Mouse (Mus musculus) left cerebral cortex, postnatal 14 days (tissue): ENCODE measurements around the gene Pon2. TPM values are rescaled to one million over a fixed set of nuclear protein-coding genes. Genes with fewer than 3 reads are reported as not detected.
"Not testable (repeated sequence)": the region's sequence is repeated elsewhere in the genome, so short reads cannot be mapped to it uniquely, and the experiment has no call there.

Experiments
- DNase-seq, 2 experiments: peaks; one replicate each; pipeline ENCODE4 v3.0.0; 2021 to 2022; ENCODE audit warnings: low spot score in 2 of 2, mixed read lengths in 1 of 2
- intact Hi-C: fragments of 180-260 bp; cut with DNase I; formaldehyde crosslinking; loops from one replicate; pipeline ENCODE4 v1.15.1; 2025
- total RNA-seq, 2 experiments: library from RNA; stranded (reverse); gene quantifications; 2 replicates each; pipeline ENCODE4 v1.2.3; 2021

The Pon2 gene
- total RNA-seq, 2 experiments from 2014 or later: 26.7 to 29.3 TPM

- intact Hi-C loops: no loop called here
These were observed 60.7 kb downstream of the Pon2 start for GRCm38 (mm10) chr6:5237510-5237909.

GRCm38 (mm10) chr6:5236843-5237371 lies 61.3 kb downstream of the Pon2 start:
- intact Hi-C loops: no loop called here
- DNase-seq: no peak

More at GRCm38 (mm10) chr6:5237510-5237909, 60.7 kb downstream of the Pon2 start:
- DNase-seq: no peak

GRCm38 (mm10) chr6:5234563-5234962 lies 63.7 kb downstream of the Pon2 start:
- no peak for DNase-seq
- intact Hi-C loops: no loop called here

DNA sequence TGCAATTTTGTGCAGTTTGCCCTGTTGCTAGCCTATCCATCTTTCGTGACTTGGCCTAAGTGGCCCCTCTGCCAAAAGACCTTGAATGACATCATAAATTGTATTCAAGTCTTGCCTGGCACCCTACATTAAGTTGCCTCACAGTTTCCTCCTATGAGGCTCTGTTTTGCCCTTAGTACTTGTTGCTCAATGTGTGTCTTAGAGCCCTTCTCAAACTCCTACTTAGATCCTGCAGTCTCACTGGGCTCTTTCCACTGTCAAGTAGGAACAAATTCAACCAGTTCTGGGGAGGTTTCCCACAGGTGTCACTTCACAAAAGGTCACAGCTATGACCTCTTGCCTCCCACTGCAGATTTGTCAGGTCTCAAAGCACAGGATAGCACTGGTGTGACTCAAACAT lies 64.4 kb downstream of the Pon2 start:
- intact Hi-C loops: no loop called here
- no peak for DNase-seq

DNA sequence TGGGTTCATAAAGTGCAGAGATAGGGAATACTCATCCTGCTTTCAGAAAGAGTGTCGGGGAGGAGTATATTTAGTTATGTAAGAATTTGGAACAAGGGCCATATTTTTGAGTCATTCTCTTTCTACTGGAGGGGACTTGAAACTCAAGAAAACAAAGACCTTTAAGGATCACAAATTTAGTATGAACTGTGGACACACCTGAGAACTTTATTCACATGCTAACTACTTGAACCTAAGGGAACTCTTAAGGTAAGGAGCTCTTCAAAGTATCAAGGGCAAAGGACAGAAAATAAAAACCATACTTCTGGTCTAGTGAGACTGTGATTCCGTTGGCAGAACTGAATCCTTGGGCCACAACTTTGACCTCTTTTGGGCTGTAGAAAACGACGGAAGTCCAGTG lies 66.2 kb downstream of the Pon2 start:
- no peak for DNase-seq
- intact Hi-C loops: no loop called here

- intact Hi-C loops: no loop called here
- no peak for DNase-seq
These were observed 68.0 kb downstream of the Pon2 start for GRCm38 (mm10) chr6:5230261-5230660.

DNA sequence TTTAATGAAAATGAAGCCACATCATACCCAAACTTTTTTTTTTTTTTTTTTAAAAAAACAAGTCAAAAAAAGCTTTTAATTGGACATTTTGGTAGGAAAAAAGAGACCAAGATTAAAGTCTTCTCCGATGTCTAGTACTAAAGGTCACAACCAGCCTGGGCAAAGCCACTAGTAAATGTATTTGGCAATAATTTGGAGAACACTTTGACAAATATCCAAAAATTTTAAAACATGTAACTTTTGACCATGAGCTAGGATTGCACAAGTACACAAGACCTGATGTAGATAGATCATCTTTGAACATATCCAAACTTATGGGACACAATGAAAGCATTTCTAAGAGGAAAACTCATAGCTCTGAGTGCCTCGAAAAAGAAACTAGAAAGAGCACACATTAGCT lies 74.7 kb downstream of the Pon2 start:
- intact Hi-C loops, DNase-seq: not testable (repeated sequence)

- DNase-seq: no peak
- intact Hi-C loops: no loop called here
These were observed 76.2 kb downstream of the Pon2 start for GRCm38 (mm10) chr6:5222080-5222479.

DNA sequence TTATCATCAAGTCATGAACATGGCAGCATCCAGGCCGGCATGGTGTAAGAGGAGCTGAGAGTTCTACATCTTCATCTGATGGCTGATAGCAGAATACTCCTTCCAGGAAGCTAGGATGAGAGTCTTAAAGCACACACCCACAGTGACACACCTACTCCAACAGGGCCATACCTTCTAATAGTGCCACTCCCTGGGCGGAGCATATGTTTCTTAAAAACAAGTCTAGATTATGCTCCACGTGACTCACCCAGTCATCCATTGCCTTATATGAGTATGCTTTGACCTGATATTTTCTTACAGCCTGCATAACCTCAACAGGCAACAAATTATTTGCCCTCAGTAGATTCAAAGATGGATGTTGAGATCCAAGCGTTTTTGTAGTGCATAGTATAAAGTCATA lies 80.1 kb downstream of the Pon2 start:
- intact Hi-C loops: no loop called here
- DNase-seq: no peak

Other genes with a start within 250 kb of the Pon2 start
- not detected for gene Pon1, start 104.5 kb downstream of the Pon2 start, total RNA-seq
- gene Pon3, start 42.2 kb downstream of the Pon2 start, total RNA-seq: 1 to 10 TPM; 2.1 to 2.4 TPM
- gene Asb4, start 84.9 kb upstream of the Pon2 start, total RNA-seq: under 1 TPM; 0.66 to 0.79 TPM
- gene Pdk4, start 197.9 kb upstream of the Pon2 start, total RNA-seq: 10 to 100 TPM in 1 of 2 experiments, 1 to 10 TPM in 1; 9.4 to 10.6 TPM